Mouse (Mus musculus) erythroblast, adult 5-6 weeks (primary cell): ENCODE data around the gene Id4. TPM values are rescaled to one million over a fixed set of nuclear protein-coding genes. Genes with fewer than 3 reads are reported as not detected.

Experiments
- ATAC-seq: replicated peaks from 2 replicates; pipeline ENCODE4 v1.8.0; 2016; ENCODE audit warnings: moderate number of reproducible peaks, mild to moderate bottlenecking, moderate TSS enrichment, inconsistent platforms; ENCODE audit not compliant: poor library complexity, low FRiP score, severe bottlenecking
- total RNA-seq, 2 experiments: library from RNA; stranded (forward) in 1 of 2; stranded (reverse) in 1 of 2; fragments of 150-400 nt in 1 of 2; fragments of 200-764, 138-1000 nt in 1 of 2; gene quantifications; 2 replicates each; pipeline versions ENCODE4 v1.2.3 to v1.2.4; 2015 to 2017; ENCODE audit warnings: low replicate concordance in 2 of 2

The Id4 gene
- total RNA-seq, 2 experiments from 2014 or later = 0.51 TPM; not detected in 1

DNA sequence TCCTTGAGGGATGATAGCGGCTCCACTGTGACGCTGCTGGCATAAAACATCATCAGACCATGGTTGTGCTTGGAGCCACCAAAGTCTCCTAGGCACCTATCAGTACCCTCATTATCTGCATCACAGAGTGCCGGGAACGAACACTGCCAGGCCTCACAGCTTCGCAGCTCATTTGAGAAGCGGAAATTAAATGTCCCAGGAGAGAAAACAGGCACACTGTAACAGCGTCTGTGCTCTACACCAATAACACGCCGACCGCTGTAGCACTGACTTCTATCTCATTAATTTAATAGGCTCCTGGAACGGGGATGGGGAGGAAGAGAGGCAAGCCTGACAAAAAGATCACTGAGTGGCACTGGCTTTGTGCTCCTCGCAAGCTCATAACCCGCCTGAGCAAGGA is 29.4 kb downstream of the Id4 start:
- no peak for ATAC-seq

- ATAC-seq = no peak
Observed at GRCm38 (mm10) chr13:48314500-48314899, 53.5 kb downstream of the Id4 start.
